Mouse (Mus musculus): ENCODE data around the gene Spns3.
"Not testable (repeated sequence)": the region's sequence is repeated elsewhere in the genome, so short reads cannot be mapped to it uniquely, and the experiment has no call there.

Spns3 gene

DNA sequence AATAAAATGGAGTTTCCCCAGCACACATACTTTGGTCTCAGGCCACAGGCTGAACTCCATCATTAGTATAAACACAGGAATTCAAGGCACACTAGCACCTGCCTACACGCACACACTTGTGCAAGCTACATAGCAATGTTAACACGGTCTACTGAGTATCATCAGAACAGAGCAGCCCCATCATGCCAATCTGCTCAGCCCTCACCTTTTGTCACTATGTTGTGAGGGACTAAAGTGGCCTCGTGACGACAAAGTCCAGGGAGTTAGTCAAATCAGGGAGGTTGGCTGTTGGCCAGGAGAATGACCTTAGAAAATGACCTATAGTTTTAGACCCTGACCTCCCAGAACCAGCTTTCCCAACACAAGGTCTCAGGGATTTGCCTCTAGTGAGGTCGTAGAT, 7.8 kb upstream of the Spns3 start:
- DNase-seq (ENCODE audit: low spot score): no peak

DNA sequence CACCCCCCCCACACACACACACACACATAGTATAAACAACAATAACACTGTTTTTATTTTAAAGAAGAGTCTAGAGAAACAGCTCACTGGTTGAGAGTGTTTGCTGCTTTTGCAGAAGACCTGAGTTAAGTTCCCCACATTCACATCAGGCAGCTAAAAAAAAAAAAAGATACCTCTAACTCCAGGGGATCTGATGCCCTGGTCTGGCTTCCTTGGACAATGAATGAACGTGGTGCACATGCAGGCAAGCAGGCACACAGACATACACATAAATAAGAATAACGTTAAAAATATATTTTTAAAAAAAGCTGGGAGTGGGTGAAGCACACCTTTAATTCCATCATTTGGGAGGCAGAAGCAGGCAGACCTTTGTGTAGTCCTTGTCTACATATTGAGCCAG, 6.6 kb upstream of the Spns3 start:
- DNase-seq (ENCODE audit: low spot score): no peak

DNA sequence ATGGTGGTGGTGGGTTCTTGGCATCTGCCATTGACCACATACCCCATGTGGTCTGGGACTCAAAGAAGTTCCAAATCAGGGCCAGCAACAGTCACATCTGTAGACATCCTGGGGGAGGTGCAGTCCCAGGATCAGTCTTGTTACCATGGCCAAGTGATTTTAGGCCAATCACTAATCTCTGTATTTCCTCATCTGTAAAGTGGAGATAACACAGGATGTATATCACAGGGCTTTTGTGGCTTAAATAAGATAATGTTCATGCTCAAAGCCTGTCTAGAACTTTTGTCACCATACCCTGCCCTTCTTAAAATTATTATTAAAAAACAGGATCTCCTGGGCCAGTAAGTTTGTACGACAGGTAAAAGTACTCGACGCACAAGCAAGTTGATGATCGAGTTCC, 6.2 kb upstream of the Spns3 start:
- DNase-seq (ENCODE audit: low spot score): no peak

DNA sequence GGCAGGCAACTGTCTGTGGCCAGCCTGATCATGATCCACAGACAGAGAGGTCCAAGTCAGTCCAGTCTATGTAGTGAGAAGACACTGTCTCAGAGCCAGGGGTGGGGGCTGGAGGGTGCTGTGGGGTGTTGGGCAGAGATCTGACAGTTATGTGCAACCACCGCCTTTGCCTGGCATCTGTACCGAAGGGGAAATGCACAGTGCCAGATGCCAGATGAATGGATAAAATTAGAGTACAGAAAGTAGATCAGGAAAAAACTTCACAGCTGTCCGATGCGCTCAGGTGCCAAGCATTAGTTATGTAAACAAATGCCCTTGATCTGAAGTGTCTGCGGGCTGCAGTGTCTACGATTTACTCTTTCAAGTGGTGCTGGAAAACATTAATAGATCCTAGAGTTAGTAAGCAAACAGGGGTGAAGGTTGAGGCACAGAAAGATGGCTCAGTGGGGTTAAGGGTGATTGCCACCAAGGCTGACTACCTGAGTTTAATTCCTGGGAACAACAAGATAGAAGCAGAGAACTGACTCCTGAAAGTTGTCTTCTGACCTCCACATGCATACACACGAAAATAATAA, 1.3 kb upstream of the Spns3 start:
- DNase-seq (ENCODE audit: low spot score): no peak

DNA sequence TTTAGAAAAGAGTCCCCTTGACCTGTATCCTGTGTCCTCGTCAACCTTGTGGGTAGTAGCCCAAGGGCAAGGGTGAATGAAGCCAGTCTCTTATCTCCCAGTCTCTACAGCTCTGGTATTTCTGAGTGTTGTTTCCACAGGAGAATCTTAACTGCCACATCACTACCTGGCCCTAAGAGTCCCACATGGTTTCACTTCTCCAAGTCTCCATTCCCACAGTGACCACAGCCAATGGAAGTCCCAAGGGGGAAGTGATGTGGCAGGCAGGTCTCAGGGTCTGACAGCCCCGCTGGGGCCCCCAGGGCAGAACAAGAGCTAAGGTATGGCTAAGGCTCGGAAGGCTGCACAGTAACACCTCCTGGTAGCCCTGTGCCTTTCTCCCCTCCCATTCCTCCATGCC, 3.1 kb downstream of the Spns3 start:
- DNase-seq (ENCODE audit: low spot score): no peak

DNA sequence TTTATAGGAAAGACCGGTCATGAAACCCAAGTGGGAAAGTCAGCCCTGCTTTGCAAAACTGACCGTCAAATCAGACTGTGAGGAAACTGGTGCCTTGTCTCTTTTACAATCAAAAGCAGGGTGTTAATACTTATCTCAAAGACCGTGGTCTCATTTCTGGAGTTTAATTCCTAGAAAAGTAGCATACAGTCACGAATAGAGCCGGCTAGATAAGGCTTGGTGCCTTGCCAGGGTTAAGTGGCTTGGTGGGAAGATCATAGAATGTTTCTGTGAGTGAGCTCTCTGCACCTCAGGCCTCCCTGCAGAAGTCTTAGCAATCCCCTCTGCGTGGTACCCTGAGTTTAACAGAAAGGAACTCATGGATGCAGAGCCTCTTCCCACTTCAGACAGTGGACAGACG, 5.6 kb downstream of the Spns3 start:
- no peak for DNase-seq (ENCODE audit: low spot score)

DNA sequence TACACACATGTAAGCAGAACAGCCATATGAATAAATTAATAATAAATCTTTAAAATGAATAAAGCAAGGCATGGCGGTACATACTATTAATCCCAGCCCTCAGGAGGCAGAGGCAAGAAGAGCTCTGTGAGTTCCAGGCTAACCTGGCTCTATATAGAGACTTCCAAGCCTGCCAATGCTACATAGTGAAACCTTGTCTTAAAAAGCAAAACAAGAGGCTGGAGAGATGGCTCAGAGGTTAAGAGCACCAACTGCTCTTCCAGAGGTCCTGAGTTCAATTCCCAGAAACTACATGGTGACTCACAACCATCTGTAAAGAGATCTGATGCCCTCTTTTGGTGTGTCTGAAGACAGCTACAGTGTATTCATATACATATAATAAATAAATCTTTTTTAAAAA, 6.6 kb downstream of the Spns3 start:
- not testable (repeated sequence) for DNase-seq (ENCODE audit: low spot score)

DNA sequence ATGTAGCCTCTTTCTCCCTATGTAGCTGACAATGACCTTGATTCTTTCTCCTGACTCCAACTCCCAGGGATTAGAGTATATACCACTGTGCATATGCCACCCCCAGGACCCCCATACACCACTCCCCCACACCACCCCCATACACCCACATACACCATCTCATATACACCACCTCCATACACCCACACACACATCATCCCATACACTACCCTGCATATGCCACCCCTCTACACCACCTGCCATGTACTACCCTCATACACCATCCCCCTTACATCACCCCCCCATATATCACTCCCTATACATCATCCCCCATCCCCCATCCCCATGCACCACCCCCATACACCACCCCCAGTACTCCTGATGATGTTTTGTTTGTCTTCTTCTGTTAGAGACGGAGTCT, 7.7 kb downstream of the Spns3 start:
- DNase-seq (ENCODE audit: low spot score): no peak

DNA sequence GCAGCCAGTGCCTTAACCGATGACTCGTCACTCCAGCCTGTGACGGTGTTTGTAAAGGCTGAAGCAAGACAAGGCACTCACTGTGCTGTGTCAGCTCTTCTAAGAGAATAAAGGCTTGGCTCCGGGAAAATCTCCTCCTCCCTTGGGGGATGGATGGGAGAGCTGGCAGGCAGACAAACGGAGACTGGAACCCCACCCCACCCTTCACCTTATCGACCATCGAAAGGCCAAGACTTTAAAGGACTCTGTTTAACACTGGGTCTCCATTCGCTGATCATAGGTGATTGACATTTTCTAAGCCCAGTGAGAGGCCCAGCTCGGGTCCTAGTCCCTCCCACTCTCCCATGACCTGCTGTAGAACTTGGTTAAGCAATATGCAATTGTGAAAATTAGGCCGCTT, 8.4 kb downstream of the Spns3 start:
- DNase-seq (ENCODE audit: low spot score): no peak

DNA sequence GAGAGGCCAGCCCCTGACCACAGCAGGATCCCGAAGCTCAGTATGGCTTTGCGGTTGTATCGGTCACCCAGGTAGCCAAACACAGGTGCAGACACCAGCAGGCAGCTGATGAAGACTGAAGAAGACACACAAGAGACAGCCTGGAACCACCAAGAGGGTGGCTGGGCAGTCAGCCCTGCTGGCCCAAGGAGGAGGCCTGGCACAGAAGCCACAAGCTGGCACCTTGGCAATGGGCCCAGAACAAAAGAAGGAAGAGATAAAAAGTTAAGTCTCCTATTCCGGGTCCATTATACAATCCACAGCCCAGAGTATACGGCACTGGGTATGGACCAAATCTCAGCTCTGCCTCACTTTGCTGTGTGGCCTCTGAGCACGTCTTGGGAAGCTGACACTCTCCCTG, 9.9 kb downstream of the Spns3 start:
- no peak for DNase-seq (ENCODE audit: low spot score)

DNA sequence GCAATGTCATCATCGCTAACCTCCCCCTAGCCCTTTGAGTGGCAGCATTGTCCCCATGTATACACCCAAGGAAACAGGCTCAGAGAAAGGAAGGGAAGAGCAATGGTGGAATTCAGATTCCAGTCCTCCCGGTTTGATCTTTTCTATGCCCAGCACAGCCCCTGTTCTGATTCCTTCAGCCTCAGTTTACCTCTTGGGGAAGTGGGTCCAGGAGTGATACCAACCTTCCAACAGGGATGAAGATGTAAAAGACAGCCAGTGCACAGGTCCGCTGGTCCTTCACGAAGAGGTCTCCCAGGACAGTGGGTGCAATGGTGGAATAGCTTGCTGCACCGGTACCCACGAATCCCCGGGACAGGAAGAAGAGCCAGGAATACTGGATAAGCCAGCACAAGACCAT, 11.5 kb downstream of the Spns3 start:
- DNase-seq (ENCODE audit: low spot score): no peak

DNA sequence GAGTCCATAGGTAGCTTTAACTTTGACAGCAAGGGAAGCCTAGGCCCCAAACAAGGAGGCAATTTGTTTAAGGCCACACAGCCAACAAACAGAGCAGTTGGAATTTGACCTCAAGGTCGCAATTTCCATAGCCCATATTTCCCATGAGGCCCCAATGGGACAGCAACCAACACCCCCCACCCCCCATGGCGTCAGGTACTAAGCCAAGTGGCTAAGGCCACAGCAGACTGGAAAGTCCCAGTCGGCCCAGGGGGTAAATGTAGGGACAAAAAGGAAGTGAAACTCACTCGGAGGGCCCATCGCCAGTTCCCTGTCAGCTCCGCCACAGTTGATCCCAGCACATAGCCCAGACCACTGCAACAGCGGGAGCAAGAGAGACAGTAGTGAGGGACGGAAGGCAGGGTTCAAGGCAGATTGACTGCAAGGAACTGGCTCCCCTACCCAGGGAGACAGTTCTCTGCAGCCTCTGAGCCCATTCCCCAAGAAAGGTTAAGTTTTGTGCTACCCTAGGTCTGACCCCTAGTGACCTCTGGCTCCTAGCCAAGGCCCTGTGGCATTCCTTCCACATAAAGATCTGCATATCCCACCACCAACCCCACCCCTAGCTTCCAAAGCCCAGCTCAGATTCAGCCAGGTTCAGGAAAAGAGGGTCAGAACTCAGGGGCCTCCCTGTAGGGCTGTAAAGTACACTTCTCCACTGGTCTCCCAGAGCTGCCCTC, 12.1 kb downstream of the Spns3 start:
- no peak for DNase-seq (ENCODE audit: low spot score)

DNA sequence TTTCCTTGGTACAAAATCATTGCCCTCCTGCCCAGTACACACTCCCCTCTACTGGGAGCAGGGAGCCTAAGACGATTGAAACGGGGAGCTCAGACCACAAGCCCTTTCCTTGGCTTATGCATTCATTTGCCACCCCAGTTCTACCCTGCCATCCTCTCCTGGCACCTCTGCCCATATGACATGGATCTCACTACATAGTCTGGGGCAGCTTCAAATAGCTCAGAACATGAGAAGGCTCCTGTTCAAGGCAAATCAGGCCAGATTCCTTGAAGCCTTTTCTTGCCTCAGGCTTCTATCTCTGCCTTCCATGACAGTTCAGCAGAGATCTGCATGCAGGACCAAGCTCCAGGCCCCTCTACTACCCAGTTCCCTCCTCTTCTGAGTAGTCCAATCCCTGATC, 12.8 kb downstream of the Spns3 start:
- DNase-seq (ENCODE audit: low spot score): no peak

DNA sequence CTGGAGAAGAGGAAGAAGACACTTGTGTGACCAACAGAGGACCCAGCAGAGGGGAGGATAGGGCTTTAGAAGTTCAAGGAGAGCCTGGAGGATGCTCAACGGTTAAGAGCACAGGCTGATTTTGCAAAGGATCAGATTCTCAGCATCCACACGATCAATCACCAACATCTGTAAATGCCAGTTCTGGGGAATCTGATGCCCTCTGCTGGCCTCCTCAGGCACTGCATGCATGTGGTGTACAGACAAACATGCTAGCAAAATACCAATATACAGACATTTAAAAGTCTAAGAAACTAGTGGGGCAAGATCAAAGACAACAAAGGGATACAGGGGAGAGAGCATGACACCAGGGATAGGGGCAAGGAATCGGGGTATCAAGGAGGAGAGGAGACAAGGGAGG, 14.8 kb downstream of the Spns3 start:
- no peak for DNase-seq (ENCODE audit: low spot score)

DNA sequence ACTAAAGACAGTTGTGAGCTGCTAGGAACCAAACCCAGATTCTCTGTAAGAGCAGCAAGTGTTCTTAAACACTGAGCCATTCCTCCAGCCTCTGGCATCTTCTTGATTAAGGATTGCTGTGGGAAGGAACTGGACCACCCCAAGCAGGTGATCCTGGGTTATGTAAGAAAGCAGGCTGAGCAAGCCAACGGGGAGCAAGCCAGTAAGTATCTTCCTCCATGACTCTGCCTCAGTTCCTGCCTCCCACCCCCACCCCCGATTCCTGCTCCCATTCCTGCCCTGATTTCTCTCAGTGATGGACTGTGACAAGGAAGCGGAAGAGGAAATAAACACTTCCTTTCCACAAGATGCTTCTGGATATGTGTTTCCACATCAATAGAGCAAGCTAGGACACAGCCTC, 17.4 kb downstream of the Spns3 start:
- DNase-seq (ENCODE audit: low spot score): no peak

DNA sequence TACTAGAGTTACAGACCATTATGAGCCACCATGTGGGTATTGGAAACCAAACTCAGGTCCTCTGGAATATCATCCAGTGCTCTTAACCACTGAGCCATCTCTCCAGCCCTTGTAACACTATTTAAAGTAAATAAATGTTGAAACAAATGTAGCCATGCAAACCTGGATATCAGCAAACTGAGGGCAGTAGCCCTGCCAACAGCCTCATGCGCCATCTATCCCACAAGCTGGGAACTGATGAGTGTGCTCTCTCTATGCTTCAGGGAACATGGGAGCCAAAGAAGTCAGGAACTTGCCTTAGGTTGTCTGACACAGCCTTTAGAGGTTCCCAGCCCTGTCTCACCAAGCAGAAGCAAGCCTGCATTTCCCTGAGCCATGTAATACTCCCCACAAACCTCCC, 18.7 kb downstream of the Spns3 start:
- DNase-seq (ENCODE audit: low spot score): no peak

DNA sequence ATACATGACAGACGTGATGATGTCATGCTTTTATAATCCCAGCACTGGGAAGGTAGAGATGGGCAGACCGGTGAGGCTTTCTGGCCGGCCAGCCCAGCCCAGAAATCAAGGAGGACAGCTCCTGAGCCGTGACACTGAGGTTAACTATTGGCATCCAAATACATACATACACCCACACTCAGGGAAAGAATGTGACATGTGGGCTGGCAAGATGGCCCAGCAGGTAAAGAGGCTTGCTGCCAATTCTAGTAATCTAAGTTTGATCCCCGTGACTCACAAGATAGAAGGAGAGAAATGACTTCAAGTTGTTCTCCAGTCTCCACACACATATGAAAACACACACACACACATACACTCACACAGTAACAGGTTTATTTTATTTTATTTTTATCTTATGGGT, 19.2 kb downstream of the Spns3 start:
- no peak for DNase-seq (ENCODE audit: low spot score)

DNA sequence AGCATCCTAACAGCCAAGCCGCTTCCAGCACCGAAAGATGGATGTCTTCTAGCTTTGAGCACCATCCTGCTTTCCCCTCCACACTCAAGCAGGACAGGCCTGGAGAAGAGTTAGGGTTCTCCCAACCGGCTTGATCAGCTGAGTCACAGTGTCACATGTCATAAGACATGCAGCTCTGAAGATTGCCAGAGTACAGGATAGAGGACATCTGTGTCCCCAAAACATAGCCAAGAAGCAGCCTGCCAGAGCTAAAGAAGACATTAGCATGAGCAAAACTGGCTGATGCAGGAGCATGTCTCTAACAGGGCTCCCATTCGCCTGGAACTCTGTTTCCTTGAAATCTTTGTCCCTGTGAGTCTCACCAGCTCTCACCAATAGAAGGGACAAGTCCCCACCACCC, 24.1 kb downstream of the Spns3 start:
- no peak for DNase-seq (ENCODE audit: low spot score)

DNA sequence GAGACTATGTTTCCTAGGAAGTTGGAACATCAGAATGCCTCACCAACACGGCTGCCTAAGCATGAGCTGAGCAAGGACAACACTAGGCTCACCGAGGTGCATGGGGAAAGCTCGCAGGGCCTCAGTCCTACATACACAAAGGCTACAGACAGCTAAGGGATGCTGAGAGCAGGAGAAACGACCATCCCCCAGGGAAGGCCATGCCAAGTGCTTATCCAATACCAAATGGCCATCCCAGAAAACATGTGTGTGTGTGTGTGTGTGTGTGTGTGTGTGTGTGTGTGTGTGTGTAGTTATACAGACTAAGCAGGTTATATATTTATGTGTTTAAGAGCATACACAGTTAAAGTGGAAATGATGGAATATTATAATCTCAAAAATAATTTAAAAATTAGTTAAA, 26.6 kb downstream of the Spns3 start:
- DNase-seq (ENCODE audit: low spot score): no peak

DNA sequence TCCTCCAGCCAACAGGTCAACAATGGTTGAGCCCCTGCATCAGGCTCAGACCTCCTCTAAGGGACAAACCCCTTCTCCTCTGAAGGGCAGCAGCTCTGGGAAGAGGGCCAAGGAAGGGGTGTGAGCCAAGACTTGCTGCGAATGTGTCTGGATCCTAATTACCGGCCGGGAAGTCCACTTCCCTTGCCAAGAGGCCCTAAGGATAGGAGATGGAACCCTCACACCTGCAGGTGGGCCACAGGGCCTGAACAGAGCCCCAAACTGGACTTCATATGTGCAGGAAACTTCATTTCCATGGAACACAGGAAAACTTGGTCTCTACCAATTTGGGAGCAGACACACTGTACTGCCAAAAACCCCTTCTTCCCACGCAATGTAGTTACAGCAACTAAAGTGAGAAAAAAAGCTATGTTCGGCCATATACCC, 27.7 kb downstream of the Spns3 start:
- no peak for DNase-seq (ENCODE audit: low spot score)

DNA sequence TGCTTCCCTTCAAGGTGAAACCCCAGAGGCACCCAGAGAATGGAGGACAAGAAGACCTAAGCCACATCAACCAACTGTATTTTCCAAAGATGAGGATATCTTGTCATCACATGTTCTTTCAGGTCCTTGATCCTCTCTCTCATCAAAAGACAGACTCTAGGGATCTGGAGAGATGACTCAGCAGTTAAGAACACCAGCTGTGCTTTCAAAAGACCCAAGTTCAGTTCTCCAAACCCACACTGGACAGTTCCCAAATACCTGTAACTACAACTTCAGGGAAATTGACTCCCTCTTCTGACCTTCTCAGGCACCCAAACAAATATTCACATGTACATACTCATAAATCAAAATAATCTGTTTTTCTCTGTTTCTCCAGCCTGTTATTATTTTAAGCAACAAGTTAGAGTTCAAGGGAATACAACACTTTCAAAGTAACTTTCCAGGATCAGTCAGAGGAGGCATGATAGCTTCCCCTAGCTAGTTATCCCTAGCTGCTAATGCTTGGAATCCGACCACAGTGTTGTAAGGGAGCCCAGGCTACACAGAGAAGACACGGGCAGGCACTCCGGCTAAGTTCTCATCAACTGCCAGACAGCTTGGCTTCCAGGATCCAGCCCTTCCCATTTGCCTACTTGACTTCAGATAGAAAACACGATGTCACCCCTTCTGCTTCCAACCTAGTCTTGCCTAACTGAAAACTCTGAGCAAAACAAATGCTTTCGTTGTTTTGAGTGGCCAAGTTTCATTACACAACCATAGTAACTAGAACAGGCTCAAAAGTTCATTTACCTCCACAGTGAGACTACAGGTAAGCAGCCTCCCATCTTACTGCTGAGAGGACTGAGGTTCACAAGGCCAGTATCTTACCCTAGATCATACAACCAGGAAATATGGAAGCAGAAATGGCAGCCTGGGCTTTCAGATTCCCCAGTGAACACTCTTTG, 28.4 kb downstream of the Spns3 start:
- no peak for DNase-seq (ENCODE audit: low spot score)

DNA sequence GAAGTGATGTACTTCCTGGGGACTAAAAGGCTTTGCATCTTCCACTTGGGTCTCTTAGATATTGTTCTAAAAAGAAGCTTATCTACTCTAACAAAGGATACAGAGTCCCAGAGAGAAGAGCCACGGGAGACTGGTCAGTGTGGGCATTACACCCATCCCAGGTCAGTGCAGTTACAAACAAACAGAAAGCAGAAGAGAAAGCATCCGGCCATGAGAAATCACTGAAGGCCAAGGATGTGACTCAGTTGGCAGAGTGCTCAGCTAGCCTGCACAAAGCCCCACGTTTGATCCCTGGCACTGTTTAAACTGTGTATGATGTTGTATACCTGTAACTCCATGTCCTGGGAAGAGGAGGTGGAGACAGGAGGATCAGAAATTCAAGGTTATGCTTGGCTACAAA, 30.4 kb downstream of the Spns3 start:
- DNase-seq (ENCODE audit: low spot score): no peak

DNA sequence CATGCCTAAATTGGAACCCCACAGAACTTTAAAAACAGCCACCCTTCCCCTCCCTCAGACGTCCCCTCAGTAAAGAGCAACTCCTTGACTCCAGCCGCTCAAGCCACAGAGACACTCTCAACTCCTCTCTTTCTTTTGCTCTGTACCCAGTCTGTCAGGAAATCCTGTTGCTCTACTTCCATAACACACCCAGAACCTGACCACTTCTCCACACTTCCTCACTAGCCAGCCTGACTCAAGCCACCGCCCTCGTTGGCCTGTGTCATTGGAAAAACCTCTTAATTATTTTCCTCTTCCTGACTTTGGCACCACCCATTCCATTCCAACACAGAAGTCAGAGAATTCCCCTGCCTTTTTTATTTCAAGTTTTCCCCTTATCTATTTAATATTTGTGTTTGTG, 31.1 kb downstream of the Spns3 start:
- DNase-seq (ENCODE audit: low spot score): no peak
